Mouse (Mus musculus): ENCODE measurements around the gene Gon4l.

DNA sequence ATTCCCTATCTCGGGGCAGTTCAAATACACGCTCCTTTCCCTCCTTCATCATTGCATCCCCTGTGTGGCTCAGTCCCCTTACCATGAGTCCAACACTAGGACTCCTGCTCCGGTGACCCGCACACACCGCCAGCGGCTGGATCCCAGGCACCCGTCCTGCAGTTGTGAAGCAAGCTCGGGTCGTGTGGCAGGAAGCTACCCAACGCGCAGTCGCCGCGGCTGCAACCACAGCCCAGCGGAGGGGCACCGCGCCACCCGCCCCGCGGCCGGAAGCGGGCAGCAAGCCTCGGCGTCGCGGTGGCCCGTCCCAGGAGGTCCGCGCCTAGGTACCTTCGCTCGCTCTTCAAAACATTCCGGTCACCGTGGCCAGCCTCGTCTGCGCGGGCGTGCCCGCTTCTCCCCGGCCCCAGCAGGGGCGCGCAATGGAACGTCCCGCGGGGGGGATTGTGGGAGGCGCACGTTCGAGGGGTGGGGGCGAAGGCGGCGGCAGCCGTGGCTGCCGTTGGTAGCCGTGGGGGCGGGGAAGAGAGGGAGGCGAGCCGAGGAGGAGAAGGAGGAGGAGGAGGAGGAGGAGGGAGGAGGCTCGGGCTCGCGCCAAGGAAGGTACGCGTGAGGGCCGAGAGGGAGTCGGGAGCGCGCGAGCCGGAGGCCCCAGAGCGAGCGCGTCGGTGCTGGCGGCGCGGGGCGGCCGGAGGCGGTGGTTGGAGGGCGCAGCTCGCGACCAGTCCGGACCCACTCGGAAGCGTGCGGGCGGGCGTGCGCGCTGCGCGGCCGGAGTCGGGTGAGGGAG, 115.0 kb downstream of the Gon4l start:
- TF ChIP-seq CTCF (conservative IDR thresholded peaks at IDR 0.05 in 1 of 2, IDR thresholded peaks at IDR 0.05 in 1 of 2; ENCODE audit: low read depth in 2 of 2, low read length in 2 of 2) (no peak), USF2 (conservative IDR thresholded peaks at IDR 0.05; ENCODE audit: low read depth, low read length) (no peak), POLR2A (IDR thresholded peaks at IDR 0.05; ENCODE audit: low read depth, low read length) (peak; percentile 82), USF1 (IDR thresholded peaks at IDR 0.05; ENCODE audit: low read depth, low read length) (no peak), MAX (IDR thresholded peaks at IDR 0.05; ENCODE audit: low read length) (peak; percentile 27; the same call in 1 of the 2 replicates), ZNF384 (IDR thresholded peaks at IDR 0.05; ENCODE audit: low read depth, low read length) (no peak), ETS1 (conservative IDR thresholded peaks at IDR 0.05; ENCODE audit: low read depth, low read length) (no peak), ELF1 (IDR thresholded peaks at IDR 0.05; ENCODE audit: low read depth, low read length) (peak; percentile 72), ZMIZ1 (IDR thresholded peaks at IDR 0.05; ENCODE audit: low read depth, low read length) (peak; percentile 53; the same call in 1 of the 2 replicates), EP300 (IDR thresholded peaks at IDR 0.05; ENCODE audit: low read length) (peak; percentile 18; the same call in 1 of the 2 replicates), TBP (conservative IDR thresholded peaks at IDR 0.05; ENCODE audit: low read depth, low read length) (0 out of 2 replicates have a peak, but pooled peaks have one; percentile 18), UBTF (IDR thresholded peaks at IDR 0.05; ENCODE audit: low read depth, low read length) (no peak; the same call in 1 of the 2 replicates)

All from CH12.LX (cell line).